Comparison of ENCODE assay signal across 13 mouse cellular contexts in the genomic region with DNA sequence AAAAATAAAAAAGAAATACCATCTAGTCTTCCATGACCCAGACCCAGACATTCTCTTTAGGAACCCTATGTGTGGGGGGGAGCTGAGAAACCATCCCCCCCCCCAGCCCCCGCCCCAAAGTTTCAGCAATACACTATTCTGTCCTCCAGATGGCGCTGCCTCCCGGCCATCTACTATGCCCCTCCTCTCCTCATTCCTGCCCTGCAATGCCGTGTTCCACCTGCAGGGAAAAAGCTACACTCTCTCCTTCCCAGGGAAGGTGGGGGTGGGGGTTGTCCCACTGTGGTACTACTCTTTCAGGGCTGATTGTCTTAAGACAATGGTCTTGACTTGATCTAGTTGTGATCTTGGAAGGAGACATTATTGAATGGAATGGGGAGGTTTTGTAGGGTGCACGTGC.
DNase-seq lines count a peak whose midpoint lies in the region; ATAC-seq and TF ChIP-seq lines count a peak whose summit lies in the region.
"Had no signal": no experiment of that assay in that cellular context is flagged by ENCODE, and none has a peak within 500 bp of the region (broad histone marks: within the 10 kb centered on the region; RNA-seq: fewer than 3 reads in every experiment).

No protein-coding gene starts in this region.

- no peak for ATAC-seq in intestine, postnatal 0 days
- ATAC-seq in intestine, embryonic 15.5 days = no peak
- ATAC-seq in granulocyte monocyte progenitor cell, adult 5-6 weeks (replicated peaks; ENCODE audit: poor library complexity, severe bottlenecking) = peak; percentile 86
- ATAC-seq in neural tube, embryonic 15.5 days (ENCODE audit: low FRiP score) = no peak
- ATAC-seq: activated CD4-positive, CD25-positive, alpha-beta regulatory T cell, adult 4 months had no signal

- peak; percentile 47 for TF ChIP-seq CTCF in intestine, postnatal 0 days (IDR thresholded peaks at IDR 0.05; ENCODE audit: low read depth)
- peak; percentile 64 for TF ChIP-seq CTCF in ES-Bruce4 (IDR thresholded peaks at IDR 0.05; ENCODE audit: low read depth, low read length)

- no peak for TF ChIP-seq POLR2A in ES-Bruce4 (IDR thresholded peaks at IDR 0.05; ENCODE audit: insufficient read depth, low read length)

- H3K9me3 ChIP-seq in intestine, postnatal 0 days (ENCODE audit: control insufficient read depth) = no peaks in the 10 kb centered on the region
- no peaks in the 10 kb centered on the region for H3K9me3 ChIP-seq in intestine, embryonic 15.5 days
- H3K9me3 ChIP-seq in ES-Bruce4 (replicated peaks; ENCODE audit: control insufficient read depth, insufficient read depth, low read length, poor library complexity, severe bottlenecking) = no peaks in the 10 kb centered on the region
- no peaks in the 10 kb centered on the region for H3K9me3 ChIP-seq in neural tube, embryonic 15.5 days (replicated peaks)
- H3K9me3 ChIP-seq: neural tube, embryonic 12.5 days had no signal

- H3K27me3 ChIP-seq in intestine, postnatal 0 days (replicated peaks; ENCODE audit: control insufficient read depth, insufficient read depth, low read length) = no peaks in the 10 kb centered on the region
- no peaks in the 10 kb centered on the region for H3K27me3 ChIP-seq in intestine, embryonic 15.5 days (replicated peaks)
- no peaks in the 10 kb centered on the region for H3K27me3 ChIP-seq in ES-Bruce4 (ENCODE audit: control insufficient read depth, insufficient read depth, low read length, poor library complexity, severe bottlenecking)
- no peaks in the 10 kb centered on the region for H3K27me3 ChIP-seq in neural tube, embryonic 15.5 days (replicated peaks)
- H3K27me3 ChIP-seq: neural tube, embryonic 12.5 days had no signal

- H3K9ac ChIP-seq in intestine, postnatal 0 days (ENCODE audit: low read depth, low read length) = no peak overlapping the region
- H3K9ac ChIP-seq in intestine, embryonic 15.5 days = no peak overlapping the region
- no peak overlapping the region for H3K9ac ChIP-seq in ES-Bruce4 (ENCODE audit: low read depth, poor library complexity, severe bottlenecking)
- H3K9ac ChIP-seq in neural tube, embryonic 15.5 days (replicated peaks) = no peak overlapping the region
- H3K9ac ChIP-seq: neural tube, embryonic 12.5 days had no signal

- DNase-seq in 3T3-L1 (ENCODE audit: low read depth, low spot score) = peak; percentile 19
- no peak for DNase-seq in natural killer cell, adult 2 months (ENCODE audit: low spot score in 2 of 2)
- DNase-seq: cerebellum, adult 11 months; kidney, adult 18-20 months; right cerebral cortex, postnatal 14 days; thymus, adult 18-20 months had no signal

- 67% methylated on average over 5 of the region's 5 CpGs for WGBS in intestine, postnatal 0 days
- 80% methylated on average over 5 of the region's 5 CpGs for WGBS in intestine, embryonic 15.5 days
- WGBS in neural tube, embryonic 15.5 days = 70% methylated on average over 5 of the region's 5 CpGs

- H3K4me2 ChIP-seq in intestine, postnatal 0 days (replicated peaks; ENCODE audit: low read depth) = no peak overlapping the region
- no peak overlapping the region for H3K4me2 ChIP-seq in intestine, embryonic 15.5 days (replicated peaks)
- H3K4me2 ChIP-seq in neural tube, embryonic 15.5 days = no peak overlapping the region
- H3K4me2 ChIP-seq: neural tube, embryonic 12.5 days had no signal

- no peak overlapping the region for H3K4me3 ChIP-seq in intestine, postnatal 0 days (ENCODE audit: low read depth, low read length)
- H3K4me3 ChIP-seq in intestine, embryonic 15.5 days (replicated peaks) = no peak overlapping the region
- no peak overlapping the region for H3K4me3 ChIP-seq in ES-Bruce4 (ENCODE audit: low read depth, low read length)
- H3K4me3 ChIP-seq in neural tube, embryonic 15.5 days (replicated peaks) = no peak overlapping the region
- H3K4me3 ChIP-seq: neural tube, embryonic 12.5 days had no signal

- H3K27ac ChIP-seq in intestine, postnatal 0 days (ENCODE audit: low read depth, low read length) = no peak overlapping the region
- no peak overlapping the region for H3K27ac ChIP-seq in intestine, embryonic 15.5 days
- H3K27ac ChIP-seq in ES-Bruce4 (ENCODE audit: insufficient read depth, low read length) = no peak overlapping the region
- no peak overlapping the region for H3K27ac ChIP-seq in neural tube, embryonic 15.5 days (replicated peaks)
- H3K27ac ChIP-seq: neural tube, embryonic 12.5 days had no signal

- TF ChIP-seq EP300 in ES-Bruce4 (IDR thresholded peaks at IDR 0.05; ENCODE audit: insufficient read depth, low read depth, low read length) = no peak

- H3K36me3 ChIP-seq in intestine, postnatal 0 days (ENCODE audit: control insufficient read depth, insufficient read depth) = no peaks in the 10 kb centered on the region
- no peaks in the 10 kb centered on the region for H3K36me3 ChIP-seq in intestine, embryonic 15.5 days
- H3K36me3 ChIP-seq in ES-Bruce4 (ENCODE audit: control insufficient read depth, insufficient read depth, low read length, poor library complexity, severe bottlenecking) = no peaks in the 10 kb centered on the region
- no peaks in the 10 kb centered on the region for H3K36me3 ChIP-seq in neural tube, embryonic 15.5 days
- H3K36me3 ChIP-seq: neural tube, embryonic 12.5 days had no signal

- H3K4me1 ChIP-seq in intestine, postnatal 0 days (replicated peaks; ENCODE audit: control insufficient read depth, insufficient read depth, low read length) = no peaks in the 10 kb centered on the region
- no peaks in the 10 kb centered on the region for H3K4me1 ChIP-seq in intestine, embryonic 15.5 days (replicated peaks)
- H3K4me1 ChIP-seq in ES-Bruce4 (ENCODE audit: control insufficient read depth, insufficient read depth, low read length) = no peaks in the 10 kb centered on the region
- no peaks in the 10 kb centered on the region for H3K4me1 ChIP-seq in neural tube, embryonic 15.5 days
- H3K4me1 ChIP-seq: neural tube, embryonic 12.5 days had no signal
